ENCODE assay signal across 29 mouse cellular contexts in genomic region chr1:134423911-134424310, GRCm38 (mm10). TPM values are rescaled to one million over a fixed set of nuclear protein-coding genes. Genes with fewer than 3 reads are reported as not detected.
DNase-seq lines count a peak whose midpoint lies in the region; ATAC-seq and TF ChIP-seq lines count a peak whose summit lies in the region.
"Had no signal": no experiment of that assay in that cellular context is flagged by ENCODE, and none has a peak within 500 bp of the region (broad histone marks: within the 10 kb centered on the region; RNA-seq: fewer than 3 reads in every experiment).

No protein-coding gene starts in this region.

- no peaks in the 10 kb centered on the region for H3K9me3 ChIP-seq in intestine, embryonic 16.5 days (ENCODE audit: control insufficient read depth, low read length)
- H3K9me3 ChIP-seq in intestine, embryonic 15.5 days = no peaks in the 10 kb centered on the region
- H3K9me3 ChIP-seq in G1E (replicated peaks) = no peaks in the 10 kb centered on the region
- H3K9me3 ChIP-seq in liver, embryonic 11.5 days (ENCODE audit: control insufficient read depth, low read length) = no peaks in the 10 kb centered on the region
- no peaks in the 10 kb centered on the region for H3K9me3 ChIP-seq in stomach, embryonic 15.5 days
- H3K9me3 ChIP-seq: embryonic facial prominence, embryonic 12.5 days; forebrain, embryonic 10.5 days; limb, embryonic 15.5 days; megakaryocyte, embryonic 14.5 days had no signal

- no peak overlapping the region for H3K4me3 ChIP-seq in intestine, embryonic 16.5 days (ENCODE audit: low read length)
- no peak overlapping the region for H3K4me3 ChIP-seq in intestine, embryonic 15.5 days (replicated peaks)
- H3K4me3 ChIP-seq in G1E (ENCODE audit: low read depth, low read length) = peak overlapping the region; percentile 36; the same call in 1 of the 2 replicates
- no peak overlapping the region for H3K4me3 ChIP-seq in liver, embryonic 11.5 days (ENCODE audit: low read depth, low read length)
- no peak overlapping the region for H3K4me3 ChIP-seq in stomach, embryonic 15.5 days (replicated peaks)
- H3K4me3 ChIP-seq: embryonic facial prominence, embryonic 12.5 days; forebrain, embryonic 10.5 days; heart, adult 2 months; limb, embryonic 15.5 days; megakaryocyte, embryonic 14.5 days had no signal

- peaks cover 22% of the 10 kb centered on the region for H3K36me3 ChIP-seq in intestine, embryonic 16.5 days (ENCODE audit: control insufficient read depth, insufficient read depth, low read length)
- H3K36me3 ChIP-seq in intestine, embryonic 15.5 days = peaks cover 39% of the 10 kb centered on the region
- H3K36me3 ChIP-seq in G1E (replicated peaks) = peaks cover 91% of the 10 kb centered on the region
- peaks cover 45% of the 10 kb centered on the region for H3K36me3 ChIP-seq in liver, embryonic 11.5 days (ENCODE audit: control insufficient read depth, insufficient read depth, low read length)
- peaks cover 46% of the 10 kb centered on the region for H3K36me3 ChIP-seq in stomach, embryonic 15.5 days

- peak; percentile 49; the same call in 1 of the 2 replicates for ATAC-seq in intestine, embryonic 16.5 days
- ATAC-seq in intestine, embryonic 15.5 days = no peak
- no peak for ATAC-seq in G1E (ENCODE audit: extremely low read depth, insufficient number of reproducible peaks, low FRiP score, poor library complexity, severe bottlenecking)
- ATAC-seq in liver, embryonic 11.5 days (replicated peaks; ENCODE audit: low FRiP score) = peak; percentile 51; the same call in 1 of the 2 replicates
- peak; percentile 57; the same call in 1 of the 2 replicates for ATAC-seq in stomach, embryonic 15.5 days (ENCODE audit: insufficient read depth, low FRiP score, low read depth)
- ATAC-seq: hindbrain, postnatal 0 days had no signal

- 66% methylated on average over 10 of the region's 10 CpGs for WGBS in intestine, embryonic 16.5 days
- WGBS in intestine, embryonic 15.5 days = 65% methylated on average over 10 of the region's 10 CpGs
- 57% methylated on average over 10 of the region's 10 CpGs for WGBS in liver, embryonic 11.5 days
- 66% methylated on average over 10 of the region's 10 CpGs for WGBS in stomach, embryonic 15.5 days

- no peak overlapping the region for H3K27ac ChIP-seq in intestine, embryonic 16.5 days (ENCODE audit: low read length)
- no peak overlapping the region for H3K27ac ChIP-seq in intestine, embryonic 15.5 days
- no peak overlapping the region for H3K27ac ChIP-seq in liver, embryonic 11.5 days (ENCODE audit: low read depth, low read length)
- no peak overlapping the region for H3K27ac ChIP-seq in stomach, embryonic 15.5 days
- H3K27ac ChIP-seq: embryonic facial prominence, embryonic 12.5 days; forebrain, embryonic 10.5 days; heart, adult 2 months; hindbrain, postnatal 0 days; limb, embryonic 15.5 days had no signal

- H3K4me2 ChIP-seq in intestine, embryonic 16.5 days (ENCODE audit: low read depth, low read length) = no peak overlapping the region
- no peak overlapping the region for H3K4me2 ChIP-seq in intestine, embryonic 15.5 days (replicated peaks)
- peak overlapping the region; percentile 6; the same call in 1 of the 2 replicates for H3K4me2 ChIP-seq in liver, embryonic 11.5 days
- no peak overlapping the region for H3K4me2 ChIP-seq in stomach, embryonic 15.5 days
- H3K4me2 ChIP-seq: embryonic facial prominence, embryonic 12.5 days; limb, embryonic 15.5 days had no signal

- DNase-seq in G1E (ENCODE audit: low spot score) = no peak
- no peak for DNase-seq in liver, embryonic 11.5 days (ENCODE audit: low spot score)
- DNase-seq in adrenal gland, adult 18-20 months (ENCODE audit: low spot score in 2 of 2) = no peak
- DNase-seq in layer of hippocampus, adult 18-20 months (ENCODE audit: low spot score in 2 of 2) = no peak
- DNase-seq: adrenal gland, adult 8-10 months; B cell, adult 2 months; cerebellum, adult 18-20 months; gastrocnemius, postnatal 10 days; heart, adult 2 months; heart, postnatal 36 days; kidney, adult 8-10 months; kidney, postnatal 4 days; lung, postnatal 14 days; thymus, postnatal 14 days had no signal

- no peak overlapping the region for H3K9ac ChIP-seq in intestine, embryonic 16.5 days (ENCODE audit: low read depth, low read length)
- no peak overlapping the region for H3K9ac ChIP-seq in intestine, embryonic 15.5 days
- H3K9ac ChIP-seq in liver, embryonic 11.5 days (ENCODE audit: low read depth, low read length) = no peak overlapping the region
- no peak overlapping the region for H3K9ac ChIP-seq in stomach, embryonic 15.5 days
- H3K9ac ChIP-seq: embryonic facial prominence, embryonic 12.5 days; limb, embryonic 15.5 days had no signal

- no peak for TF ChIP-seq CTCF in G1E (IDR thresholded peaks at IDR 0.05; ENCODE audit: low read depth, low read length)

- H3K27me3 ChIP-seq in intestine, embryonic 16.5 days (replicated peaks; ENCODE audit: control insufficient read depth, insufficient read depth, low read length) = no peaks in the 10 kb centered on the region
- H3K27me3 ChIP-seq in intestine, embryonic 15.5 days (replicated peaks) = no peaks in the 10 kb centered on the region
- H3K27me3 ChIP-seq in G1E (ENCODE audit: insufficient read depth, low read length) = no peaks in the 10 kb centered on the region
- no peaks in the 10 kb centered on the region for H3K27me3 ChIP-seq in liver, embryonic 11.5 days (replicated peaks; ENCODE audit: control insufficient read depth, insufficient read depth, low read length)
- no peaks in the 10 kb centered on the region for H3K27me3 ChIP-seq in stomach, embryonic 15.5 days (replicated peaks)
- H3K27me3 ChIP-seq: embryonic facial prominence, embryonic 12.5 days; limb, embryonic 15.5 days; megakaryocyte, embryonic 14.5 days had no signal

- H3K4me1 ChIP-seq in intestine, embryonic 16.5 days (ENCODE audit: control insufficient read depth, insufficient read depth, low read length) = peaks cover 23% of the 10 kb centered on the region
- peaks cover 14% of the 10 kb centered on the region for H3K4me1 ChIP-seq in intestine, embryonic 15.5 days (replicated peaks)
- peaks cover 94% of the 10 kb centered on the region for H3K4me1 ChIP-seq in G1E (ENCODE audit: insufficient read depth, low read depth, low read length)
- H3K4me1 ChIP-seq in liver, embryonic 11.5 days (replicated peaks; ENCODE audit: control insufficient read depth, insufficient read depth, low read length) = peaks cover 59% of the 10 kb centered on the region
- H3K4me1 ChIP-seq in stomach, embryonic 15.5 days = peaks cover 11% of the 10 kb centered on the region

RNA-seq across cellular contexts. Expression of gene Adipor1, which starts 8.7 kb away (rescaled TPM):
- 78.7 and 82.8 TPM in 2 replicates for polyA plus RNA-seq in intestine, embryonic 16.5 days (2015; fragmentation: Nextera tagmentation; extraction: Ambion mirVana)
- polyA plus RNA-seq in intestine, embryonic 15.5 days (2015; fragmentation: Nextera tagmentation; extraction: Ambion mirVana) = 77.8 and 80.5 TPM in 2 replicates
- total RNA-seq in G1E (2014; fragmentation: Nextera tagmentation) (154 and 168 TPM in 2 replicates), G1E (2017) (82.0 and 88.8 TPM in 2 replicates)
- polyA plus RNA-seq in G1E (2012) = 97.2 and 129 TPM in 2 replicates
- 91.7 and 99.2 TPM in 2 replicates for polyA plus RNA-seq in liver, embryonic 11.5 days (2014; fragmentation: Nextera tagmentation; extraction: Ambion mirVana)
- polyA plus RNA-seq in stomach, embryonic 15.5 days (2015; fragmentation: Nextera tagmentation; extraction: Ambion mirVana) = 82.5 and 93.6 TPM in 2 replicates
- 100 to 1,000 TPM; 132 to 137 TPM for total RNA-seq in adrenal gland, adult 18-20 months (2021)
- 10 to 100 TPM; 58.0 to 60.7 TPM for total RNA-seq in layer of hippocampus, adult 18-20 months (2021)

RNA-seq across cellular contexts. Expression of gene Cyb5r1, which starts 18.6 kb away (rescaled TPM):
- polyA plus RNA-seq in intestine, embryonic 16.5 days (2015; fragmentation: Nextera tagmentation; extraction: Ambion mirVana) = 32.3 and 38.6 TPM in 2 replicates
- polyA plus RNA-seq in intestine, embryonic 15.5 days (2015; fragmentation: Nextera tagmentation; extraction: Ambion mirVana) = 35.8 and 37.9 TPM in 2 replicates
- total RNA-seq in G1E (2014; fragmentation: Nextera tagmentation) (115 and 119 TPM in 2 replicates), G1E (2017) (41.6 and 42.1 TPM in 2 replicates)
- polyA plus RNA-seq in G1E (2012) = 48.1 and 59.5 TPM in 2 replicates
- 34.3 and 36.9 TPM in 2 replicates for polyA plus RNA-seq in liver, embryonic 11.5 days (2014; fragmentation: Nextera tagmentation; extraction: Ambion mirVana)
- polyA plus RNA-seq in stomach, embryonic 15.5 days (2015; fragmentation: Nextera tagmentation; extraction: Ambion mirVana) = 38.5 and 40.1 TPM in 2 replicates
- 10 to 100 TPM; 33.0 to 57.8 TPM for total RNA-seq in adrenal gland, adult 18-20 months (2021)
- 10 to 100 TPM; 30.1 to 33.0 TPM for total RNA-seq in layer of hippocampus, adult 18-20 months (2021)

RNA-seq across cellular contexts. Expression of gene Klhl12, which starts 31.4 kb away (rescaled TPM):
- 19.0 and 20.5 TPM in 2 replicates for polyA plus RNA-seq in intestine, embryonic 16.5 days (2015; fragmentation: Nextera tagmentation; extraction: Ambion mirVana)
- polyA plus RNA-seq in intestine, embryonic 15.5 days (2015; fragmentation: Nextera tagmentation; extraction: Ambion mirVana) = 21.7 and 22.2 TPM in 2 replicates
- total RNA-seq in G1E (2014; fragmentation: Nextera tagmentation) = 26.2 and 42.8 TPM in 2 replicates
- 36.9 and 39.0 TPM in 2 replicates for total RNA-seq in G1E (2017)
- 4.8 and 5.1 TPM in 2 replicates for polyA plus RNA-seq in G1E (2012)
- 44.5 and 46.0 TPM in 2 replicates for polyA plus RNA-seq in liver, embryonic 11.5 days (2014; fragmentation: Nextera tagmentation; extraction: Ambion mirVana)
- polyA plus RNA-seq in stomach, embryonic 15.5 days (2015; fragmentation: Nextera tagmentation; extraction: Ambion mirVana) = 24.0 and 24.2 TPM in 2 replicates
- 10 to 100 TPM; 18.7 to 20.7 TPM for total RNA-seq in adrenal gland, adult 18-20 months (2021)
- 10 to 100 TPM; 40.7 to 44.8 TPM for total RNA-seq in layer of hippocampus, adult 18-20 months (2021)

RNA-seq across cellular contexts. Expression of gene 4933406M09Rik, which starts 38.2 kb away (rescaled TPM):
- polyA plus RNA-seq in intestine, embryonic 16.5 days (2015; fragmentation: Nextera tagmentation; extraction: Ambion mirVana) = 0.07 TPM in 1 of 2 replicates, not detected in the other
- polyA plus RNA-seq in intestine, embryonic 15.5 days (2015; fragmentation: Nextera tagmentation; extraction: Ambion mirVana) = not detected in 2 replicates
- total RNA-seq in G1E (2014; fragmentation: Nextera tagmentation) (not detected in 2 replicates), G1E (2017) (0.06 and 0.16 TPM in 2 replicates)
- polyA plus RNA-seq in G1E (2012) = not detected in 2 replicates
- polyA plus RNA-seq in liver, embryonic 11.5 days (2014; fragmentation: Nextera tagmentation; extraction: Ambion mirVana) = not detected in 2 replicates
- polyA plus RNA-seq in stomach, embryonic 15.5 days (2015; fragmentation: Nextera tagmentation; extraction: Ambion mirVana) = not detected in 2 replicates
- total RNA-seq in adrenal gland, adult 18-20 months (2021) = not detected
- total RNA-seq in layer of hippocampus, adult 18-20 months (2021) = not detected
- total RNA-seq: adrenal gland, adult 8-10 months; common myeloid progenitor, adult 5-6 weeks; gastrocnemius, postnatal 10 days; heart, adult 2 months; heart, postnatal 36 days; hindbrain, postnatal 0 days; layer of hippocampus, postnatal 25 days; left cerebral cortex, postnatal 14 days; MEL; midbrain, postnatal 0 days had no signal
- polyA plus RNA-seq: brain, embryonic 14.5 days; embryonic facial prominence, embryonic 12.5 days; forebrain, embryonic 10.5 days; heart, adult 2 months; hindbrain, postnatal 0 days; limb, embryonic 15.5 days; midbrain, postnatal 0 days; stomach, embryonic 16.5 days had no signal

Comparison
In these comparisons a context has a peak if more than half of its experiments do, and no peak if none do; other contexts are left out.
1. ATAC-seq: peak in intestine, embryonic 16.5 days (single experiment), liver, embryonic 11.5 days (single experiment) and stomach, embryonic 15.5 days (single experiment); none in intestine, embryonic 15.5 days (single experiment) and G1E (single experiment).